Mouse (Mus musculus) adrenal gland, adult 8-10 months (tissue): ENCODE measurements around the gene Trf. TPM values are rescaled to one million over a fixed set of nuclear protein-coding genes. Genes with fewer than 3 reads are reported as not detected.
"Not testable (repeated sequence)": the region's sequence is repeated elsewhere in the genome, so short reads cannot be mapped to it uniquely, and the experiment has no call there.

Experiments
- DNase-seq: peaks from one replicate; pipeline ENCODE4 v3.0.0; 2022
- total RNA-seq, 4 experiments: library from RNA; stranded (reverse); gene quantifications; 2 replicates each; pipeline ENCODE4 v1.2.4; 2022

The Trf gene
- total RNA-seq, 4 experiments from 2014 or later, result 104 to 194 (median 130) TPM

- no peak for DNase-seq
These were observed 5.5 kb downstream of the Trf start for GRCm38 (mm10) chr9:103224721-103225120.

GRCm38 (mm10) chr9:103214281-103214680 lies 16.0 kb downstream of the Trf start:
- DNase-seq, result no peak

GRCm38 (mm10) chr9:103213631-103214030 lies 16.6 kb downstream of the Trf start:
- DNase-seq, result no peak

DNA sequence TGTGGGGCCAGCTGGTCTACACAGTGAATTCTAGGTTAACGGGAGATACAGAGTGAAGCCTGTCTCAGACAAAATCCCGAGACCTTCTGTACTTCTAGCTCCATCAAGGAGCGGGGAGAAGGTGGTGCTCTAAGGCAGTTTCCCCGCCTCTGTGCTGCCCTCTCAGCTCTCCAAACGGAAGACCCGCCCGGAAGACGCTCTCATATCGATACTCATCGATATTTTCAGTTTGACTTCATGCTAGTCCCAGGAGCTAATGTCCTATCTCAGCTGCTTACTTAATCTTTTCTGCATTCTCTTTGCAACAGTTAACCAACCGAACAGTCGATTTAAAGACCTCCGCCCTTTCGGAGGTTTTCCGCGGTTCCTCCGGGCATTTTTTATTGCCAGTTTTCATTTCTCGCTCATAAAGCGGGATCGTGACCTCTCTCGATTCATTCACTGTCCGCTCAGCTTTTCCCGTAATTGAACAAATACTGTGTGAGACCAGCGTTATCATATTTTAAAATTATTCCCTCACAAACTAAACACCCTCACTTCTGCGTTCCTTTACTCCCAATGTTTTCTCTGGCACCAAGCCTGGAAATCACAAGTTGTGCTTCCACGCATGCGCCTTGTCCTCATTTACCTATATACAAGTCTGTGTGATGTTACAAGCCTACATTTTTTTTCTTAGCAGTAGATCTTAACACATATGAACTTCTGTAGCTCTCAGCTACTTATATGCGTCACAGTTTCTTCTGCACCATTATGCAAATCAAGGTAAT lies 17.4 kb downstream of the Trf start:
- no peak for DNase-seq

DNA sequence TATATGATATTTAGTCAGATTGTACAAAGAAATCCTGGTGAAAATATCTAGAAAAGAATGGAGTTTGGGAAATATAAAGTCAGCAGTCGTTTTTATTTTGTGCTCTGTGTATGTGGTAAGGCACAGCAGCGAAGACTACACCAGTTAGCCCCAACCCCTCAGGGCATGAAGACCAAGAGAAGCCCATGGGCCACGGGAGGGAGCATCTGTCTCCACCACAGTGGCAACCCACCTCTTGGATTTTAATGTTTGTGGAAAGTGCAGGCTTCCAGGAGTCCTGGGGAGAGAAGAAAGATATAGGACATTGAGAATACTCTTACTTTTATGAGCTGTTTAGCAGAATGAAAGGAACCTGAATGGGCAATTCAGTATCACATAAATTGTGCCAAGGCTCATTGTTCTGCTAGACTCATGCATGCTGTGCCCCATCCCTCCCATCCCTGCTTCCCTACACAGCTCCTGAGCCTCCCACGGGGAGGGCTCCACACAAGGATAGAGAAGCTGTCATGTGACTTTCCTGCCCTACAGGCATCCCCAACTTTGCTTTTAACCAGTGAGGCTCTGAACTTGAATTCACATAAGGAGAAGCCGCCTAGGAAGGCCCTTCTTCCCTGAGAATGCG lies 21.3 kb downstream of the Trf start:
- DNase-seq, result no peak

GRCm38 (mm10) chr9:103207846-103208245 lies 22.4 kb downstream of the Trf start:
- peak; percentile 37 for DNase-seq

GRCm38 (mm10) chr9:103205786-103206185 lies 24.5 kb downstream of the Trf start:
- DNase-seq, result no peak

DNA sequence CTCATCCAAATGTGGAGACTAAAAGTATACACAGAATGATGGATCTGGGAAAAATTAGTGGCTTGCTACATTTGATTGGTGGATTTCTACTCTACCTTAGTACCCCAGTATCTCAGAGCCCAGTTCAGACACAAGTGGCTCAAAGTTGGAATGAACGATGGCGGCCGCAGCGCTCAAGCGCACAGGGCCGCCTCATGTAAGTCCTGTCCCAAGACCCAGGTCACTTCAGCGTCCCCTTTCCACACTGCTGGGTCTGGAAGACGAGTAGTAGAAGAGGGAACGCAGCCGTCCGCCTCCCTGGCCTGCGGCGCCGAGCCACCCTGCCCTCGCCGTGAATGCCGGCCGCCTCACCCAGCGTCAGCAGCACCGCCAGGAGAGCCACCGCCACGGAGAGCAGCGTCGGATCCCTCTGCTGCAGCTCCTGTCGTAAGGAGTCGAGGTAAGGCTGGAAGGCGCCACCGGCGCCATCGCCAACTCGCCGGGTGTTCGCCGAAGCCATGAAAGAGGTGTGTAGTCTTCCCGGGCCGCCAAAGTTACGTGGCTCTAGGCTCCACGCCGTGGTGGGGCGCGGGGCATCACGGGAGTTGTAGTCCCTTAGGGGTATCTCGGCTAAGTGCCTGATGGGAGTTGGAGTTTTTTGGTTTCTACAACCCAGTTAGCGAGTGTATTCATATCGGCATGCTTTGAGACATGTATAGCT lies 28.5 kb downstream of the Trf start, which contains the start of gene Srprb:
Gene Srprb (minus strand): TSS at position 577 of the 700 bp plus-strand sequence.
- peak; percentile 88 for DNase-seq

DNA sequence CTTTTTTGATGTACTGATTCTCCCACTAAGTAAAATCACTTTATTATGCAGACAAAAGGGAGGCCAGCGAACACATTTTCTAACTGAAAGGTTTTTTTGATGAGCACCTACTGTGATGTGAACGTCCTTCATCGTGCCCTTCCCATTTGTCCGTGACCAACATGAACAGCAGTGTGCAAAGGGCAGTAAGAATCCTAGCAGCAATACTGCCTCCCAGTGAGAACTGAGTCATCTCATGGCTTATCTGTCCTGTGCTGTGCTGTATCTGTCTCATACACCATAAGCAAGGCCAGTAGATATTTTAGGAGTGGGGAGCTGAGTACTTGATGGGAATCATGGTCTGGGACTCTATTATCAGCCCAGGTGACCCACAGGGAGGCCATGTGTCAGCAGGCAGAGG lies 41.8 kb downstream of the Trf start:
- peak; percentile 17 for DNase-seq

GRCm38 (mm10) chr9:103186747-103187146 lies 43.5 kb downstream of the Trf start:
- no peak for DNase-seq

GRCm38 (mm10) chr9:103185946-103186345 lies 44.3 kb downstream of the Trf start:
- DNase-seq, result no peak

DNA sequence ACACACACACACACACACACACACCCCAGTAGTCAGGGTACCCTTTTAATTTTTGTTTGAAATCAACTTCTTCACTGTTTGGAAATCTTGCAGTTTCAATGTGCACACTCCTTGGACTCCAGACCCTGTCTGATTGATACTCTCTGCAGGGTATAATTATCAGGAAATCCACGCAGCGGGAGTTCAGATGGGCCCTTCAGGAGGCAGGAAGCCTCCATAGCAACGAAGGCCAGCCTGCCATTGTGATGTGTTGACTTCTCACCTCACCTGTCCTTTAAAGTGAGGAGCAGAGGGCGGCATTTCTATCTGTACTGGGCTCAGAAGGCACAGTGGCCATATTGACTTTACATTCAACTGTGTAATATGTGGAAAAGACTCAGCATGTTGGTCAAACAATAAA lies 45.4 kb downstream of the Trf start:
- DNase-seq, result no peak

DNA sequence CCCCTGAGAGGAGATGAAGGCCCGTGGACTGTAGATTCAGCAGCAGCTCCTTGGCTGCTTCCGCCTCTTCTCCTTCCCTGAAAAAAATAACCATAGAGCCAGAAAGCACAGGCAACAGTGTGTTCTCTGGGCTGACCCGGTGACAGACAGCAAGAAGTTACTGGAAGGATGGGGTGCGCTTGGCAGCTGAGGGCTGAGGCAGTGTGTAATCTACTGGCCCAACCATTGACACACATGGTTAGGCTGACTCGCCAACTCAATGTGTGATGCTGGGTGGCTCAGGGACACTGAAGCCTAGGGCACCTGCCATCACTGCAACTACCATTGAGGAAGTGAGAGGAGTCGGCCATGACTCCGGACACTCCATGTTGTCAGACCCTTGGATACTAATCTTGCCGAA lies 48.4 kb downstream of the Trf start:
- DNase-seq, result no peak

DNA sequence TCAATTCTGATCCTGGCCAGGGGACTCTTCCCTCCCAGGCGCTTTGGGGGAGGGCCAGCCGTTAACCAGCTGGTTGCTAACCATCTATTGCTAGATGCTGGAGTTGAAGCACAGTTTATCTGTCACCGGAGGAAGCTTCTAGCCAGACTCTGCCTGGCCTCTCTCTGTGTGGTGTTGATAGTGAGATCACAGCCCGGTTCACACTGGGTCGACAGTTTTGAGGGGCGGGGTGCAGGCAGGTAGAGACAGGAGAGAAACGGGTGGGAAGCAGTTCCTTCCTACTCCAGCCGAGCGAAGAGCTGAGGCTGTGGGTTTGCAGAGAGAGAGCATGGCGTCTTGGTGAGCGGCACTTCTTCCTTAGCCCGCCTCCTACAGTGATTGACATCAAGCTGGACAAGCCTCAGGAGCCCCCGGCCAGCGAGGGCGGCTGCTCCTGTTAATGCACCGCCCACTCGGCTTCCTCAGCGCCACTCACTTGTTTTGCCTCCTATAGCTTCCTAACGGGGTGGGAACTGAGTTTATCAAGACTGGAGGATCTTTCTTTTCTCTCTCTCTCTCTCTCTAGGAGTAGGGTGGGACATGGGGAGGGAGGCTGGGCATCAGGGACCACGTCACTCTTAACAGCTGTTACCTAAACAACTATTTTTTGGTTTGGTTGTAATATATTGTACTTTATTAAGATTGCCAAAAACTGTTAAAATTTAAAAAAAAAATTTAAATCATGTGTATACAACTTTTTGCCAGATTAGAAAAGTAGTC lies 49.3 kb downstream of the Trf start:
- DNase-seq, result peak; percentile 67

DNA sequence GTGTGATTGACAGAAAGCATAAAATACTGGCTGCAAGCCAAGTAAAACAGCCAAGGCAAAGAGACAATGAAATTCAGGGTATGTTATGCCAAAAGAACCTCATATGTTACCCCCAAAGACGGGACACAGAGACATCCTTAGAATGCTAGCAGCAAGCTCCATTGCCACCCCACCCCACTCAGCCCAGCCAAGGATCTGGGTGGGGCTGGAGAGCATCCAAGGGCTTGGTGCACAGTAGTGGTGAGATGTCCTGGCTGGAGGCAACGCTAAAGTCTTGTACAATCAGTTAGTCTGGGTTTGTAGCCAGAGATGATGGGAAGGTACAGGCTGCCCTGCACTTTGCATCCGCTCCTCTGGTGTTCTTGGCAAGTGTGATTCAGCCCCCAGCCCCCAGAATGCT lies 49.9 kb downstream of the Trf start:
- no peak for DNase-seq

DNA sequence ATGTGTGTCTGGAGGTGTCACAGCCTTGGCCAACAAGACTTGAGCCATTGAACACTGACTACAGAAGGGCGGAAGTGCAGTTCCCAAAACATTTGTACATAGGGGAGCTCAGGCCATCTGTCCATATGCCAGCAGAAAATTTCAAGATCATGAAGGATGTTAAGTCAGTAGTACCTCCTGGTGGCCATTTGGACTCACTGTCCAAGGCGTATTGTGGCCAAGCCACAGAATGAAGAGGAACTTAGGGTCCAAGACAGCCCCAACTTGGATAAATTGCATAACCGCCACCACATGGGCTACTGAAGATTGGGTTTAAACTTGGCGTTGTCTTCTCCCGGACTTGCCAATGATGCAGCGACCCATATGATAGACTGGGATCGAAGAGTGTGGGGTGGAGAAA lies 54.6 kb downstream of the Trf start:
- no peak for DNase-seq

DNA sequence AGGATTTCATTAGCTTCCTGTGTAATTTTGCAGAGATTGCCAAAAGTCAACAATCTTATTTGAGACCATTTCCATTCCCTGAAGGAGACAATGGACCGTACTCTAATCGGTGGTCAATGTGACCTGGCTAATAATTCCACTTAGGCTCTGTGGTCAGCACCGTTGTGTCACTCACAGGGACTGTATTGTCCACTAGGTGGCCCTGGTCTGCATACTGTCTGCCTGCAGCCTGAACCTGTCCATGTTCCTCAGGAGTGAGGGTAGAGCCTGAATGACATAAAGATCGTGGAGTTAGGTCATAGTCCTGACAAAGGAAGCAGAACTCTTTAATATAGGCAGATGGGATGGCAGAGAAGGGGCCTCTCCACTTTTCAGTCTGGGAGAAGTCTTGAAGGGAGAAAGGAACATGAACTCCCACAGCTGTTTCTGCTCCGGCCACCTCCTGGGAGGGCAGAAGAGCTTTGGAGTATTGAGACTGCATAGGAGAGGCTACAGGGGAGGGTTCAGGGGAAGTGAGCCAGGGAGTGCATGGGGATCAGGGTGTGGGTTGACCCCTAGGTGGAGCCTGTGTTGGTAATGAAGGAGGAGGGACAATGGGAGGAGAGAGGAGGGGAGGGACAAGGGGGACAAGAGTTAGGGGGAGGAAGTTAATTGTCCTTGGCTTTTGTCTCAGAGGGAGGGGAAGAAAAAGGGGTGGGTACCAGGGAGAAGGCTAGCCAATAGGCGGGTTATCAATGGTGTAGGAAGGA lies 55.3 kb downstream of the Trf start:
- DNase-seq, result peak; percentile 27

DNA sequence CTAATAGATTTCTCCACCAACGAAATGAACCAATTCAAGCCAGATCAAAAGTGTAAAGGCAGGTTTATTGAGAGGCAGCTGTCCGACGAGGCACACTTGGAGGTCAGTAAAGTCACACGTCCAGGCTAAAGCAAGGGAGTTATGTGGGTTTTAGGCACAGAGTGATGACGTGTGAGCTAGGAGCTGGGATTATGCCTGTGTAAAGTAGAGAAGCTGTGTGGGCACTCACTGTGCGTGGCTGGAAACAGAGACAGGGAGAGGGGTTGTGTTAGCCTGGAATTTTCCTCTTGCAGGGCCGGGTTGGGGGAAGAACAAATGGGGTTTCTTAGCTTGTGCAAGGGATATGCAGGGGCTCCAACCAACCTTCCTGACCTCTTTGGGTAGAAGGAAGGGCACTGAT lies 61.5 kb downstream of the Trf start:
- DNase-seq, result no peak

DNA sequence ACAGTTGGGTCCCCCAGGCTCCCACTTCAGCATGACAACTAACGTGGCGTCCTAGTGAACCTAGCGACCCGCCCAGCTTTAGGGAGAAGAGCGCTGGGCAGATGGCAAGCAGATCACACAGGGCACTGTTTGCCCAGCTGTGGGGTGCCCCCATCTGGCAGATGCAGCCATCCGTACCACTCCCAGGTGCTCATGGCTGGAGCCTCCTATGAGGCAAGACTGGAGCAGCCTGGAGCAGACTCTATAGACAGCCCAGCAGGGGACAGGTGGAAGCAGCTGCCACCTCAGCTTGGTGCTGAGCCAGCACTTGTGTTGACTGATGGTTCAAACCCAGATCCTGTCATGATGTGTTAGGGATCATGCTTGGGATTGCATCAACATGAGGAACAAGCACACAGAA lies 62.2 kb downstream of the Trf start:
- no peak for DNase-seq

DNA sequence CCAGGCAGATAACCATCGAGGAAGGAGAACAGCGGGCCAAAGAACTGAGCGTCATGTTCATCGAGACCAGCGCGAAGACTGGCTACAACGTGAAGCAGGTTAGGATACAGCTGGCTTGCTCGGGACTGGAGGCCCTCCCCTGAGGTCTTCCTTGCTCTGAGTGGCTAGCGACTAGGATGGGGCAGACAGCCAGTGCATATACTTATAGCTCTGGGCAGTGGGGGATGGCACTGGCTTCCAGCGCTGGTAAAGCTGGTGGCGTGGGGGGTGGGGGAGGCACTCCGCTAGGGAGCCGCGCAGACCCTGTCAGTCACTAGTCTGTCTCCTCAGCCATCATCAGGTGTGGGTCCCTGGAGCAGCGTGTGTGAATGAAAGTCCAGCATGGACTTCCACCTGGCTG lies 66.4 kb downstream of the Trf start:
- DNase-seq, result no peak

GRCm38 (mm10) chr9:103155158-103155557 lies 75.1 kb downstream of the Trf start:
- not testable (repeated sequence) for DNase-seq

DNA sequence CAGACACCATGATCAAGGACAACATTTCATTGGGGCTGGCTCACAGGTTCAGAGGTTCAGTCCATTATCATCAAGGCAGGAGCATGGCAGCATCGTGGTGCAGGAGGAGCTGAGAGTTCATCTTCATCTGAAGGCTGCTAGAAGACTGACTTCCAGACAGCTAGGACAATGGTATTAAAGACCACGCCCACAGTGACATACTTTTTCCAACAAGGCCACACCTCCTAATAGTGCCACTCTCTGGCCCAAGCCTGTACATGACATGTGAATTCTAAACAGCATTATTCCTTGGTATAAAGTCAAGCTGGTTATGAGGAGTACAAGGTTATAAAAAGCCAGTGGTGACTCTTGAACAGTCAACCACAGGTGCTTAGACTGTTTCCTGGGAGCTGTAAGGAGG lies 75.7 kb downstream of the Trf start:
- no peak for DNase-seq
